7 mouse cellular contexts compared by ENCODE assay signal in the genomic region with DNA sequence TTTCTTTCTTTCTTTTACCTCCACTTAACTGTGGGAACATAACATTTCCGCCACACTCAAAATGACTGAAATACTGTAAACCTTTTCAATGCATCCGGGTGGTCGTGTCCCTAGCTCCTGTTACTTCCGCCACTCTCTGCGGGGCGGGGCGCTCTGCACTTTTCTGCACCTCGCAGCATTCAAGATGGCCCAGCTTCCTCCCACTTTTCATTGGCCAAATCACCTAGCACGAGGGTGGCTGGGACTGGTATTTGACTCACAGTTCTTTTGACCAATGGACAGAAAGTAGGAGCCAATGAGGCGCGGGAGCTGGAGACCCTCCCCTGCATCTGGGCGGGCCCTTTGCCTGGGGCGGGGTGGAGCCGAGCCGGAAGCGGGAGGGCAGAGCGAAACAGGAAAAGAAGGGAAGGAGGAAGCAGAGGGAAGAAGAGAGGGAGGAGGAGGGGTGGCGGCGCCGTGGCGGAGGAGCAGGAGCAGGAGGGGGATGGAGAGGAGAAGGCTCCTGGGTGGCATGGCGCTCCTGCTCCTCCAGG. TPM values are rescaled to one million over a fixed set of nuclear protein-coding genes. Genes with fewer than 3 reads are reported as not detected.
DNase-seq lines count a peak whose midpoint lies in the region; ATAC-seq lines count a peak whose summit lies in the region.

Wbp1l (plus strand) TSS at position 365 of the 533 bp plus-strand sequence.

- peak; percentile 99 for DNase-seq in adrenal gland, adult 2 months
- DNase-seq in embryo, embryonic 11.5 days (ENCODE audit: low read depth, low spot score), result peak; percentile 97
- peak; percentile 91 to 94 for DNase-seq in gastrocnemius, postnatal 36 days
- DNase-seq in left cerebral cortex, postnatal 25 days (ENCODE audit: low spot score in 2 of 2), result peak; percentile 96 to 100
- DNase-seq in midbrain, embryonic 10.5 days (ENCODE audit: low spot score), result peak; percentile 97
- peak; percentile 91 for DNase-seq in right cerebral cortex, postnatal 4 days

- intact Hi-C loops in gastrocnemius, postnatal 36 days (cut with DNase I), result loop anchor here (10.0 kb wide), 2 partner anchors 266 to 366 kb away; no protein-coding TSS in a partner anchor
- intact Hi-C loops in left cerebral cortex, postnatal 25 days (cut with DNase I), result no loop called here

- peak; percentile 99 for ATAC-seq in intestine, embryonic 15.5 days

- H3K4me3 ChIP-seq in intestine, embryonic 15.5 days (replicated peaks), result peak within 1 kb of the TSS; percentile 98
- peak within 1 kb of the TSS; percentile 94 for H3K4me3 ChIP-seq in midbrain, embryonic 10.5 days

- H3K27me3 ChIP-seq in intestine, embryonic 15.5 days (replicated peaks), result no peaks in the 10 kb centered on the region
- no peaks in the 10 kb centered on the region for H3K27me3 ChIP-seq in midbrain, embryonic 10.5 days (ENCODE audit: low read depth, poor library complexity, severe bottlenecking)

- H3K9me3 ChIP-seq in intestine, embryonic 15.5 days, result no peaks in the 10 kb centered on the region
- no peaks in the 10 kb centered on the region for H3K9me3 ChIP-seq in midbrain, embryonic 10.5 days (replicated peaks)

- H3K9ac ChIP-seq in intestine, embryonic 15.5 days, result peak within 1 kb of the TSS; percentile 89

- peak within 1 kb of the TSS; percentile 73 for H3K27ac ChIP-seq in intestine, embryonic 15.5 days
- peak within 1 kb of the TSS; percentile 86 for H3K27ac ChIP-seq in midbrain, embryonic 10.5 days (replicated peaks)

- H3K4me2 ChIP-seq in intestine, embryonic 15.5 days (replicated peaks), result peak within 1 kb of the TSS; percentile 82

- H3K36me3 ChIP-seq in intestine, embryonic 15.5 days, result peaks cover 5% of the 10 kb centered on the region; the same call in 1 of the 2 replicates
- H3K36me3 ChIP-seq in midbrain, embryonic 10.5 days, result peaks cover 43% of the 10 kb centered on the region

- H3K4me1 ChIP-seq in intestine, embryonic 15.5 days (replicated peaks), result peaks cover 7% of the 10 kb centered on the region
- peaks cover 23% of the 10 kb centered on the region for H3K4me1 ChIP-seq in midbrain, embryonic 10.5 days

- WGBS in intestine, embryonic 15.5 days, result under 1% methylated on average over 22 of the region's 22 CpGs
- under 1% methylated on average over 22 of the region's 22 CpGs for WGBS in midbrain, embryonic 10.5 days

RNA-seq across cellular contexts. Expression of gene Wbp1l, which starts in this region (rescaled TPM):
- 100 to 1,000 TPM; 136 to 156 TPM for total RNA-seq in adrenal gland, adult 2 months (2021)
- polyA plus RNA-seq in adrenal gland, adult 2 months (2012; rRNA removed), result 128 and 159 TPM in 2 replicates
- total RNA-seq in gastrocnemius, postnatal 36 days (2021), result 10 to 100 TPM; 56.2 to 66.2 TPM
- 39.5 and 40.7 TPM in 2 replicates for polyA plus RNA-seq in intestine, embryonic 15.5 days (2015; fragmentation: Nextera tagmentation; extraction: Ambion mirVana)
- 10 to 100 TPM; 34.2 to 40.8 TPM for total RNA-seq in left cerebral cortex, postnatal 25 days (2021)
- polyA plus RNA-seq in midbrain, embryonic 10.5 days (2016; fragmentation: Nextera tagmentation; extraction: Ambion mirVana), result 45.7 and 51.8 TPM in 2 replicates

Comparison
In these comparisons a context has a peak if more than half of its experiments do, and no peak if none do; other contexts are left out.
1. Peak in every context shown above with its lines: DNase-seq, ATAC-seq, H3K4me3 ChIP-seq and H3K27ac ChIP-seq.